Comparison of ENCODE assay signal across 23 mouse cellular contexts in genomic region chr10:68990584-68990983, GRCm38 (mm10).
"Had no signal": no experiment of that assay in that cellular context is flagged by ENCODE, and none has a peak within 500 bp of the region (broad histone marks: within the 10 kb centered on the region; RNA-seq: fewer than 3 reads in every experiment).

No protein-coding gene starts in this region.

- H3K4me3 ChIP-seq: heart, embryonic 12.5 days; hindbrain, embryonic 13.5 days; hindbrain, embryonic 15.5 days; kidney, embryonic 15.5 days; limb, embryonic 13.5 days; limb, embryonic 15.5 days; liver, embryonic 12.5 days had no signal

- H3K36me3 ChIP-seq: heart, embryonic 12.5 days; hindbrain, embryonic 13.5 days; hindbrain, embryonic 15.5 days; kidney, embryonic 15.5 days; limb, embryonic 13.5 days; limb, embryonic 15.5 days; liver, embryonic 12.5 days had no signal

- ATAC-seq: hindbrain, postnatal 0 days; intestine, embryonic 16.5 days; liver, embryonic 12.5 days had no signal

- H3K4me1 ChIP-seq: heart, embryonic 12.5 days; kidney, embryonic 15.5 days; liver, embryonic 12.5 days had no signal

- H3K27me3 ChIP-seq: heart, embryonic 12.5 days; hindbrain, embryonic 13.5 days; hindbrain, embryonic 15.5 days; kidney, embryonic 15.5 days; limb, embryonic 13.5 days; limb, embryonic 15.5 days; liver, embryonic 12.5 days had no signal

- H3K9ac ChIP-seq: heart, embryonic 12.5 days; hindbrain, embryonic 13.5 days; hindbrain, embryonic 15.5 days; kidney, embryonic 15.5 days; limb, embryonic 13.5 days; limb, embryonic 15.5 days; liver, embryonic 12.5 days had no signal

- DNase-seq: gastrocnemius, postnatal 14 days; gastrocnemius, postnatal 36 days; heart, adult 18-20 months; heart, postnatal 10 days; heart, postnatal 36 days; kidney, adult 11 months; kidney, adult 2 months; kidney, adult 9 months; kidney, postnatal 14 days; kidney, postnatal 36 days; layer of hippocampus, adult 9-11 months; layer of hippocampus, postnatal 36 days; left cerebral cortex, postnatal 4 days had no signal

- H3K27ac ChIP-seq: hindbrain, embryonic 13.5 days; hindbrain, embryonic 15.5 days; hindbrain, postnatal 0 days; kidney, embryonic 15.5 days; kidney, postnatal 0 days; limb, embryonic 13.5 days; limb, embryonic 15.5 days; liver, embryonic 12.5 days had no signal
